Mouse (Mus musculus): ENCODE data around the gene Tex33. TPM values are rescaled to one million over a fixed set of nuclear protein-coding genes. Genes with fewer than 3 reads are reported as not detected.
A peak's percentile ranks its signal among the peaks of the same experiment; 100 is the strongest.

Tex33 gene
- polyA plus RNA-seq, 1 experiment from 2014 or later: not detected

- peak; percentile 77 for ATAC-seq
- Histone ChIP-seq H3K9me3 (ENCODE audit: low read length) (no peaks in the 10 kb centered on the region), H3K4me3 (ENCODE audit: low read depth, low read length) (peak overlapping the region; percentile 21), H3K4me2 (ENCODE audit: low read depth, low read length) (peak overlapping the region; percentile 63), H3K4me1 (ENCODE audit: insufficient read depth) (peaks cover 17% of the 10 kb centered on the region), H3K27ac (ENCODE audit: low read depth) (peak overlapping the region; percentile 2; the same call in 1 of the 2 replicates), H3K9ac (replicated peaks) (no peak overlapping the region), H3K36me3 (replicated peaks; ENCODE audit: insufficient read depth, low read length) (no peaks in the 10 kb centered on the region), H3K27me3 (ENCODE audit: insufficient read depth, low read length) (no peaks in the 10 kb centered on the region)
- 16% methylated on average over 16 of the region's 16 CpGs for WGBS (ENCODE audit: insufficient replicate concordance)
- DNase-seq: peak; percentile 91
- TF ChIP-seq CTCF (IDR thresholded peaks at IDR 0.05; ENCODE audit: low read depth) (peak; percentile 96), EP300 (IDR thresholded peaks at IDR 0.05; ENCODE audit: low read depth) (no peak)
Observed at GRCm38 (mm10) chr15:78422046-78422956, 26.6 kb upstream of the Tex33 start.

- no peak overlapping the region for H3K27ac ChIP-seq (ENCODE audit: low read depth)
- H3K4me1 ChIP-seq (ENCODE audit: insufficient read depth): peaks cover 24% of the 10 kb centered on the region
- DNase-seq (no peak), ATAC-seq (no peak)
- TF ChIP-seq CTCF (IDR thresholded peaks at IDR 0.05; ENCODE audit: low read depth) (no peak), EP300 (IDR thresholded peaks at IDR 0.05; ENCODE audit: low read depth) (no peak)
- no peak overlapping the region for H3K9ac ChIP-seq (replicated peaks)
- H3K4me3 ChIP-seq (ENCODE audit: low read depth, low read length): no peak overlapping the region
- no peaks in the 10 kb centered on the region for H3K9me3 ChIP-seq (ENCODE audit: low read length)
- H3K36me3 ChIP-seq (replicated peaks; ENCODE audit: insufficient read depth, low read length): no peaks in the 10 kb centered on the region
- WGBS (ENCODE audit: insufficient replicate concordance): 59% methylated on average over 13 of the region's 13 CpGs
- H3K4me2 ChIP-seq (ENCODE audit: low read depth, low read length): no peak overlapping the region
- H3K27me3 ChIP-seq (ENCODE audit: insufficient read depth, low read length): no peaks in the 10 kb centered on the region
Observed at GRCm38 (mm10) chr15:78420395-78420794, 24.7 kb upstream of the Tex33 start.

GRCm38 (mm10) chr15:78416937-78417336 lies 21.2 kb upstream of the Tex33 start:
- Histone ChIP-seq H3K27me3 (ENCODE audit: insufficient read depth, low read length) (no peaks in the 10 kb centered on the region), H3K27ac (ENCODE audit: low read depth) (peak overlapping the region; percentile 82), H3K4me1 (ENCODE audit: insufficient read depth) (peaks cover 44% of the 10 kb centered on the region), H3K4me3 (ENCODE audit: low read depth, low read length) (no peak overlapping the region), H3K9ac (replicated peaks) (0 out of 2 replicates have a peak overlapping the region, but pooled peaks have one; percentile 21), H3K36me3 (replicated peaks; ENCODE audit: insufficient read depth, low read length) (peaks cover 20% of the 10 kb centered on the region), H3K9me3 (ENCODE audit: low read length) (no peaks in the 10 kb centered on the region), H3K4me2 (ENCODE audit: low read depth, low read length) (peak overlapping the region; percentile 31; the same call in 1 of the 2 replicates)
- ATAC-seq (peak; percentile 79), DNase-seq (peak; percentile 69)
- TF ChIP-seq CTCF (IDR thresholded peaks at IDR 0.05; ENCODE audit: low read depth) (no peak), EP300 (IDR thresholded peaks at IDR 0.05; ENCODE audit: low read depth) (peak; percentile 53; the same call in 1 of the 2 replicates)
- 57% methylated on average over 4 of the region's 4 CpGs for WGBS (ENCODE audit: insufficient replicate concordance)

- peak overlapping the region; percentile 54; the same call in 1 of the 2 replicates for H3K9ac ChIP-seq (replicated peaks)
- WGBS (ENCODE audit: insufficient replicate concordance): 93% methylated on average over 8 of the region's 8 CpGs
- H3K4me3 ChIP-seq (ENCODE audit: low read depth, low read length): no peak overlapping the region
- H3K27ac ChIP-seq (ENCODE audit: low read depth): peak overlapping the region; percentile 91; the same call in 1 of the 2 replicates
- H3K36me3 ChIP-seq (replicated peaks; ENCODE audit: insufficient read depth, low read length): peaks cover 28% of the 10 kb centered on the region
- DNase-seq (no peak), ATAC-seq (no peak)
- TF ChIP-seq CTCF (IDR thresholded peaks at IDR 0.05; ENCODE audit: low read depth): no peak
- TF ChIP-seq EP300 (IDR thresholded peaks at IDR 0.05; ENCODE audit: low read depth): no peak
- no peaks in the 10 kb centered on the region for H3K27me3 ChIP-seq (ENCODE audit: insufficient read depth, low read length)
- H3K9me3 ChIP-seq (ENCODE audit: low read length): no peaks in the 10 kb centered on the region
- peaks cover 62% of the 10 kb centered on the region for H3K4me1 ChIP-seq (ENCODE audit: insufficient read depth)
- H3K4me2 ChIP-seq (ENCODE audit: low read depth, low read length): peak overlapping the region; percentile 56; the same call in 1 of the 2 replicates
Observed at GRCm38 (mm10) chr15:78414157-78414556, 18.4 kb upstream of the Tex33 start.

GRCm38 (mm10) chr15:78413719-78414117 lies 18.0 kb upstream of the Tex33 start:
- peaks cover 62% of the 10 kb centered on the region for H3K4me1 ChIP-seq (ENCODE audit: insufficient read depth)
- TF ChIP-seq CTCF (IDR thresholded peaks at IDR 0.05; ENCODE audit: low read depth) (no peak), EP300 (IDR thresholded peaks at IDR 0.05; ENCODE audit: low read depth) (no peak)
- H3K36me3 ChIP-seq (replicated peaks; ENCODE audit: insufficient read depth, low read length): peaks cover 28% of the 10 kb centered on the region
- no peaks in the 10 kb centered on the region for H3K9me3 ChIP-seq (ENCODE audit: low read length)
- 33% methylated on average over 1 of the region's 1 CpGs for WGBS (ENCODE audit: insufficient replicate concordance)
- ATAC-seq (no peak), DNase-seq (no peak)
- peak overlapping the region; percentile 54 for H3K9ac ChIP-seq (replicated peaks)
- H3K27me3 ChIP-seq (ENCODE audit: insufficient read depth, low read length): no peaks in the 10 kb centered on the region
- H3K4me2 ChIP-seq (ENCODE audit: low read depth, low read length): peak overlapping the region; percentile 56
- 0 out of 2 replicates have a peak overlapping the region, but pooled peaks have one; percentile 1 for H3K4me3 ChIP-seq (ENCODE audit: low read depth, low read length)
- peak overlapping the region; percentile 91 for H3K27ac ChIP-seq (ENCODE audit: low read depth)

- DNase-seq (peak; percentile 74), ATAC-seq (peak; percentile 80)
- H3K27me3 ChIP-seq (ENCODE audit: insufficient read depth, low read length): no peaks in the 10 kb centered on the region
- 60% methylated on average over 14 of the region's 14 CpGs for WGBS (ENCODE audit: insufficient replicate concordance)
- H3K27ac ChIP-seq (ENCODE audit: low read depth): peak overlapping the region; percentile 91
- no peaks in the 10 kb centered on the region for H3K9me3 ChIP-seq (ENCODE audit: low read length)
- H3K9ac ChIP-seq (replicated peaks): peak overlapping the region; percentile 54
- H3K4me3 ChIP-seq (ENCODE audit: low read depth, low read length): 0 out of 2 replicates have a peak overlapping the region, but pooled peaks have one; percentile 1
- H3K36me3 ChIP-seq (replicated peaks; ENCODE audit: insufficient read depth, low read length): peaks cover 28% of the 10 kb centered on the region
- TF ChIP-seq EP300 (IDR thresholded peaks at IDR 0.05; ENCODE audit: low read depth) (peak; percentile 94), CTCF (IDR thresholded peaks at IDR 0.05; ENCODE audit: low read depth) (no peak)
- H3K4me2 ChIP-seq (ENCODE audit: low read depth, low read length): peak overlapping the region; percentile 56
- peaks cover 67% of the 10 kb centered on the region for H3K4me1 ChIP-seq (ENCODE audit: insufficient read depth)
Observed at GRCm38 (mm10) chr15:78413083-78413718, 17.5 kb upstream of the Tex33 start.
